13 mouse cellular contexts compared by ENCODE assay signal in genomic region chr15:28047711-28048110, GRCm38 (mm10).
"Had no signal": no experiment of that assay in that cellular context is flagged by ENCODE, and none has a peak within 500 bp of the region (broad histone marks: within the 10 kb centered on the region; RNA-seq: fewer than 3 reads in every experiment).

No protein-coding gene starts in this region.

- H3K9me3 ChIP-seq: limb, embryonic 13.5 days; liver, embryonic 15.5 days; midbrain, embryonic 13.5 days; neural tube, embryonic 15.5 days had no signal

- DNase-seq: left cerebral cortex, postnatal 4 days; lung, adult 2 months; lung, postnatal 36 days; right cerebral cortex, adult 18-20 months; right cerebral cortex, postnatal 25 days; thymus, postnatal 4 days had no signal

- H3K4me2 ChIP-seq: limb, embryonic 13.5 days; liver, embryonic 15.5 days; midbrain, embryonic 13.5 days; neural tube, embryonic 15.5 days had no signal

- H3K9ac ChIP-seq: limb, embryonic 13.5 days; liver, embryonic 15.5 days; midbrain, embryonic 13.5 days; neural tube, embryonic 15.5 days had no signal

- ATAC-seq: intestine, embryonic 16.5 days; lung, postnatal 0 days; midbrain, embryonic 13.5 days had no signal

- H3K4me1 ChIP-seq: liver, embryonic 15.5 days had no signal

- H3K27me3 ChIP-seq: limb, embryonic 13.5 days; liver, embryonic 15.5 days; neural tube, embryonic 15.5 days had no signal

- H3K27ac ChIP-seq: limb, embryonic 13.5 days; liver, embryonic 15.5 days; midbrain, embryonic 13.5 days; neural tube, embryonic 15.5 days; stomach, postnatal 0 days had no signal

- H3K4me3 ChIP-seq: limb, embryonic 13.5 days; liver, embryonic 15.5 days; midbrain, embryonic 13.5 days; neural tube, embryonic 15.5 days had no signal

- H3K36me3 ChIP-seq: limb, embryonic 13.5 days; liver, embryonic 15.5 days; midbrain, embryonic 13.5 days; neural tube, embryonic 15.5 days had no signal
